Mouse (Mus musculus): ENCODE data around the gene Ncapd3.

Ncapd3 gene

DNA sequence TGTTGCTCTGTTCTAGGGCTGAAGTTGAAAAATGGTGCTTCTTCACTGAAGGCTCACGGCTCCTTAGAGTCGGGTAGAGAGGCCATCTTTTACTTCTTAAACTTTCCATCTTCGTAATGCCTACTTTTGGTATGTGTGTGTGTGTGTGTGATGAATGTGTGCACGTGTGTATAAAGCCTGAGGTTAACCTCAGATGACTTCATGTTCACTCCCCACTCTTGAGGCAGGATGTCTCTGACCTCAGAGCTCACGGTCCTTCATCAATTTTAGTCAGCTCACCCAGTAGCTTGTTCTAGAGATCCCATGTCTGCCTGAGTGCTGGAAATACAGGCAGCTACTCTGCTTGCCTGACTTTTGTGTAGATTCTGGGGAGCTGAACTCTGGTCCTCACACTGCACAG lies 13.9 kb downstream of the Ncapd3 start:
- DNase-seq (ENCODE audit: low read depth, low spot score) = no peak

DNA sequence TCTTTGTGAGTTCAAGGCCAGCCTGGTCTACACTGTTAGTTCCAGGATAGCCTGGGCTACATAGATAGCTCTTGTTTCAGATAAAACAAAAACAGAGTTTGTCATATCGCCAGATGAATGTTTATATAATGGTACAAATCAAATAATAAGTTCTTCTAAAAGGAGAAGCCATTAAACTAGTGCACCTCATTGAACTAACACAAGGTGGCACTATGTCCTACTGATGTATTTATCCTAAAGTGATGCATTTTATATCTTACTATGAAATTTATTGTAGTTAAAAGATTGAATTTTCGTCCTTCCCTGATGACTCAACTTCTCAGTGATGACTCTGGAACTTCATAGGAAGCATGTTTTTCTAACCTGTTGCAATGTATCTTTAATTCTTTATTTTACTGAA lies 19.5 kb downstream of the Ncapd3 start:
- DNase-seq (ENCODE audit: low read depth, low spot score) = no peak

DNA sequence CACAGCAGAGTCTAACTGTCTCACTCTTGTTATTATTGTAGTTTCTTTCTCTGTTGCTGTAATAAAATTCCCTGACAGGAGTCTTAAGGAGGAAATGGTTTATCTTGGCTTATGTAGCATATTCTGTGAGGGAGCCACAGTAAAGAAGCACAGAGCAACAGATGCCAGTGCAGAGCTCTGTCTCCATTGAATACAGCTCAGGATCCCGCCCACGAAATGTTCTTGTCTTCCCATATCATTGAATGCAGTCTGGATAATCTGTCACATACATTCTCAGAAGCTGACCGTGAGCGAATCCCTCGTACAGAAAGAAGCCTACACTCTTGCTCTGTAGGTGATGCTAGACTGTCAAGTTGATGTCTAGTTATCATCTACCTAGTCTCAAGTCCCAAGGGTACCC lies 28.4 kb downstream of the Ncapd3 start:
- no peak for DNase-seq (ENCODE audit: low read depth, low spot score)

DNA sequence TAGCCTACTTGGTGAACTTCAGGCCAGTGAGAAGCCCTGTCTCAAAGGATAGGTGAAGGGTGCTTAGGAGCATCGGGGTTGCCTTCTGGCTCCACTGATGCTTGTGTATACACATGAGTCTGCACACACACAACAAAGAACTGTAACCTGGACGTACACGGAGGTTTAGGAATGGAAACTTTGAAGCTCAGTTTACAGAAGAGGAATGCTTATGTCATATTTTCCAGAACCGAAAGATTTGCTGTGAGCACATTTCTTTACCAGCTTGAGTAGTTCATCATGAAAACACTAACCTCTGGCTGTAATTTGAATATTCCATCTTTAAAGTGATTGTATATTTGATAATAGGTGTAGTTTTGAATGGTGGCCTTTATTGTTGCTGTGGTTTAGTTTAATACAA lies 40.9 kb downstream of the Ncapd3 start:
- DNase-seq (ENCODE audit: low read depth, low spot score) = no peak

DNA sequence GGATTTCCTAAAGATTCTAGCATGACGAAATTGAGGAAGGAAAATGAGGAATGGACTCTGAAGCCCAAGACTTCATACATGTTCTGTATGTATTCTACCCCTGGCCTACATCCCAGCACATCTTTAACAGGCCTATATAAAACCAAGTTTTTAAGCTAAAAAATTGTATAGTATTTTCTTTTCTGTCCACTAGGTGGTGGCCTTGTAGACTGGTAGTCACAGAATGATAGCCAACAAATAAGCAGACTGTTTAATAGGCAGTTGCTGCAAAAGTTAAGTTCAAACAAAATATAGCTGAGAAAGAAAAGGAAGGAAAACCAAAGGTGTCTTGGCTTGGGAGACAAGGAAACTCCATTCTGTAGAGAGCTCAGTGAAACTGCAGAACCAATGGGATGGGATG lies 44.7 kb downstream of the Ncapd3 start:
- peak; percentile 13 for DNase-seq (ENCODE audit: low read depth, low spot score)

DNA sequence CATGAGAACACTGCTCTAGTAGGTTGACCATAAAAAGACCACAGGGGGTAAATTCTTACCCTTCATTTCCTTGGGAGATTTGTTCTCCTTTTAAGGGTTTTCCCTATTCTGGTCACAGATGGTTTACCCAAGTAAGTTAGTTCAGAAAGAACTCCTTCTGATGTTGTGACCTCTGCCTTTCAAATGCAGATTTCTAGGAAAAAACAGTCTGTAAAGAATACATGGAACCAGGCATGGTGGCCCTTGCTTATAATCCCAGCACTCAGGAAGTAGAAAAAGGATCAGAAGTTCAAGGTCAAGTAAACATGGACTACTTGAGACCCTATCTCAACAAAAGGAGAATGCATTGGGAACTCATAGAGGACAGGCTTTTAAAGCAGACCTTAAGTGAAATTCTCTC lies 45.8 kb downstream of the Ncapd3 start:
- no peak for DNase-seq (ENCODE audit: low read depth, low spot score)

DNA sequence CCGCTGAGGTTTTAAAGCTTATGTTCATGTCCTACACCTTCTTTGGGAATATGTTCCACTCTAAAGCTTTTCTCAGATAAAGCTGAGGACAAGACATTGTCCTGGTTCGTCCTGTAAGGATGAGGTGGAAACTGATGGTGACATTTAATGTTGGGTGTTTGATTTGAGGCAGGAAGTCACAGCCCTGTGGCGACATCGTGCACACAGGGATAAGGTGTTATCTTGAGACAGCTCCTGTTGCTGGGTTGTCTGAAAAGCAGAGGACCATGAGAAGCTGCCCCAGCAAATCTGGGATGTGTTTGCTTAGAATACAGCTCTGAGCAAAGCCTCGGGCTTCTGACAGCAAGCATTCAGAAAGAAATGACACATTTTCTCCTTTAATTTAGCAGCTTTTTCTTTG lies 56.3 kb downstream of the Ncapd3 start:
- DNase-seq (ENCODE audit: low read depth, low spot score) = no peak

DNA sequence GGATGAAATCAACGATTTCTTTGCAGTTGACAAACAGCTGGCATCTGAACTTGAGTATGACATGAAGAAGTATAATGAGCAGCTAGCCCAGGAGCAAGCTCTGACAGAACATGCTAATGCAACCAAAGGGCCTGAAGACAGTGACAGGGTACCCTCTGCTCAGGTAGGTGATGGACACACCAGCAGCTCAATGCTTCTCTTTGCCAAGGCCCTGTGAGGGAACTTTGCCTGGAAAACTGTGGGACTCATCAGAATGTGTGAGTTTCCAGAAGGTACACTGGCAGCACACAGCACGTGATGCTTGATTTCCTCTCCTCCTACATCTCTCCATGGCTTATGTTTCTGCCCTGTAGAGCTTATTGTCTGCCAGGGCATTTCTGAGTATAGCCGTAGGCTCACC lies 57.4 kb downstream of the Ncapd3 start:
- DNase-seq (ENCODE audit: low read depth, low spot score) = no peak

DNA sequence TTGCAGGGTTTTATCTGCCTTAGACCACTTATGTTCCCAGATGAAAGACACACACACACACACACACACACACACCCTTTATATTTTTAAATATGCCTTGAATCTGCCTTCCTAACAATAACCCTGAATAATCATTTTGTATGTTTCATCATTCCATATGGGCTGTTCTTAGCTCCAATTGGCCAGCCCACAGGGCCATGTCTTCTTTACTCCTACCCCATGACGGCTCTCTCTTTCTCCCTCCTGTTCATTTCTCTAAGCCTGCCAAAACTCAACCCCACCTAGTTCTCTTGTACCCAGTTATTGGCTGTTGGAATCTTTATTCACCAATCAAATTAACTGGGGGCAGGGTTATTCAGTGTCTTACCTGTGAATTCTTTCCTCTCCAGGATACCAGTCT lies 60.2 kb downstream of the Ncapd3 start:
- no peak for DNase-seq (ENCODE audit: low read depth, low spot score)

DNA sequence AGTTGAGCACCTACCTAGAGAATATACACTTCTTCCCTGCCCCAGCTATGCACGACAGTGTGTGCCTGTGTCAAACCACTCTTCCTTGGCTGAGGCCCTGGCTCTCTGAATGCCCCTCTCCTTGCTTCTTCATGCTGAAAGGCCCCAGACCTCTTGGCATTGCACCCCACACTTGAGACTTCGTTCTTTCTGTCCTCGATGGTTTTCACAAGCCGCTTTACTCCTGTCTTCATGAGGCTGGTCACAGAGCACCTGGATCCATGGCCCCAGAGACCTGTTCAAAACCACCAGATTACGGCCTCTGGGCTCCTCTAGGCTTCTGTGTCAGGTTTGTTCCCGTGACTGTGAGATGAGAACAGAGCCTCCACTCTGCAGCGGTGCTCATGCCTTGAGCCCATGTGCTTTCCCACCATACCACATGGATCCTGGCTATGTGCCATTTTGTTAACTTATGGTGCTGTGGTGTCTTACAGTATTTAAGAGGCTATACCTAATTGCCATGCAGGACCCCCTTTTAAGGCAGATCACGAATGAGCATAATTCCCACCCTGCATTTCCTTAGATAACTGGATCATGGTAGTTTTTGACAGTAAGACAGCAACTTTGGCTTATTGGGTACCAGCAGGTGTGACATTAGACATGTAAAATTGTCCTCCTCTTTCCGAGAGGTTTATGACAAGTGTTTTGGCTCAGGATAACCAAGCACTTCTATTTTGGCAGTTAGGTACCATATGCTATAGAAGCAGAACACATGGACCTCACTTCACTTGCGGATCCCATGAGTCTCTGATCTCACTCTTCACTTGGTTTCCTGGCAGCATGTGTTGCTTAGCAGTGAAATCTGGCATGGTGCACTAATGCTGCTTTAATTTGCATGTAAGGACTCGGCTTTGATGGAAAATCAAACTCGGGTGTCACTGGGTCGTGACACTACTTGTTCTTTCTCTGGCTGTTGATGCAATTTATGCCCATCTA lies 61.1 kb downstream of the Ncapd3 start:
- no peak for DNase-seq (ENCODE audit: low read depth, low spot score)

DNA sequence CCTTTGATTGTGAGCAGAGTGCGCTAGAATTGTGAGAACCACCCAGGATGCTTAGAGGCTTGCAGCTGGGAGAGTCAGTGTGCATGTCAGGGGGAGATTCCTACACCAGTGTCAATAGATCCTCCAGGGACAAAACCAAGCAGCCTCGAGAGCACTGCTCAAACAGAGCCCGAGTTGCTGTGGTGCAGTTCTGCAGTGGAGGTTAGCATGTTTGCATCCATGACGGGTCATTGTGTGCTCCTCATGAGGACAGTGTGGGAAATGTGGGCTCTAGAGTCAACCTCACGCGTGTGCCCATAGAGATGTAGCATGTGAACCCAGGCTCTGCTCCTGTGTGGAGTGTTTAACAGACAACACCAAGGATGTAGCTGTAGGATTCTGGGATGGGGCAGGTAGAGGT lies 62.9 kb downstream of the Ncapd3 start:
- no peak for DNase-seq (ENCODE audit: low read depth, low spot score)

DNA sequence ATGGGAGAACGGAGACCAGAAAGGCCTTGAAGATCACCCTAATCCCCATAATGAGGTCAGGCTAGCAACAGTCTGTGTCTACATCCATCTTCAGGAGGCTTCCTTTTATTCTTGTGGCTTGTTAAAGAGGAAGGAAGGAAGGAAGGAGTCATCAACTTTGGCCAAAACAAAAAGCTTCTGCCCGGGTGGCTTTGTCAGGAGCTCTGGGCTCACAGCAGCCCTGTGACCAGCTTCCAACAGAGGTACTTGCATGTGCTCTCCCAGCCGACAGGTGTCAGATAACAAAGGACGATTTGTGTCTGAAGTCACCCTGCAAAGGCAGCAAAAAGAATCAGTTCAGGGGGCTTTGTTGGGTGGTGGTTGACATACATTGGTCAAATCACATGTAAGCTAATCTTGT lies 68.1 kb downstream of the Ncapd3 start:
- no peak for DNase-seq (ENCODE audit: low read depth, low spot score)

DNA sequence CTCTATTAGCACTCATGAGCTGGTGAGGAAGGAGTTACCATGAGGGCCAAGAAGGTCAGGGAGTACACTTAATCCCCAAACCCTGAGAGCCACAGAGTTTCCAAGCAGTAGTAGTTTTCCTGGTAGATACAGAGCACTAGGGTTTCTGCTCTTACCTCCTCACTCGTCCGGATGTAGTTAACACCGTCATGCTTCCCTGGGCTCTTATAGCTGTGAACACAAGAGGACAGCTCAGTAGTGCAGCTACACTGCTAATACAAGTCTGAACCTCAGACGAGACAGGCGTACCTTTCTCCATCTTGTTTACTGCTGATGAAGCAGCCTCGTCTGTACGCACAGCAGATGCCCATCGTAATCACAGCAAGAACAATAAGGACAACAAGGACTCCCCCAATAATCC lies 68.6 kb downstream of the Ncapd3 start:
- DNase-seq (ENCODE audit: low read depth, low spot score) = no peak

DNA sequence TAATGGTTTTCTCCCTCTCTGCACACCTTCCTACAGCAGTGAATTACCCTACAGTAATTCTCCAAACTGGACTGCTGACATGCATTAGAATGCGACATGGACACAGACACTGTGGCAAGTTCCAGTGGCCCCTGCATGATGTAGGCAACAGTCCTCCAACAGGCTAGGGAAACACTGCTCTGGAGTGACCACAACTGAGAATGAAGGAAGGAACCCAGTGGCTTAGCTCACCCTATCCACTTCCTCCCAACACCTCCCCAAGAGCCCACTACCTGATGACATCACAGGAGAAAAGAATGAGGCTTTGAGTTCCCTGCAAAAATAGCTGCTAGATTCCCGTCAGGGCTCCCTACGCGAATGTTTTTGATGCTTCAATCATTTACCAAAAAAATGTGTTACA lies 69.5 kb downstream of the Ncapd3 start:
- DNase-seq (ENCODE audit: low read depth, low spot score) = no peak

DNA sequence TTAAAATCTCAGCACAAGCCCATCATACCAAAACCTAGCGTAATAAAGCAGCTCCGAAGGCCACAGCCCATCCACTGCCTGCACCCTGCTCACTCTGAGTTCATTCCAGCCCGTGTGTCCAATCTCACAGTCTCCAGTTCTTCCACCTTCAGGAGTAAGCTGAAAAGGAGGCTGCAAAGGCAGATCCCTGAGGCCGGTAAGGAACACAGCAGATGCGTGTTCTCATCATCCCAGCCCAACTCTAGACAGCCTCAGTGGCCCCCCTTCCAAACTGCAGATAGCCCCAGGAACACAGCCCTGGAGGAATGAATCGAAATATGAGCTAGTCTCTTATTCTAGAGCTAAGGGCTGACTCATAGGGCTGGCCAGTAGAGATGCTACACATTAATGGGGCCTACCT lies 71.5 kb downstream of the Ncapd3 start:
- no peak for DNase-seq (ENCODE audit: low read depth, low spot score)

DNA sequence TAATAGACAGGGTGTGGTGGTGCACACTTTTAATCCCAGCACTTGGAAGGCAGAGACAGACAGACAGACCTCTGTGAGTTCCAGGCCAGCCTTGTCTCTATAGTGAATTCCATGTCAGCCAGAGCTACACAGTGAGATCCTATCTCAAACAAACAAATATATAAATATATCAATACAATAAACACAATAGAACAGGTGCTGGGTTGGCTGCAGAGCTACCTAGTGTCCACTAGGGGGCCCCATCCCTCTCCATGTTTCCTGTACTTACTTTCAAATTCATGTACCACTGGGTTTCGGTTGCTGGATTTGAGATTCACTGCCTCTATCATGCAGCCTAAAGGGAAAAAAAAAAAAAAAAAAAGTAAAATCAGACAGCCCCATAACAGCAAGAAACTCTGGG lies 76.1 kb downstream of the Ncapd3 start:
- peak; percentile 50 for DNase-seq (ENCODE audit: low read depth, low spot score)

DNA sequence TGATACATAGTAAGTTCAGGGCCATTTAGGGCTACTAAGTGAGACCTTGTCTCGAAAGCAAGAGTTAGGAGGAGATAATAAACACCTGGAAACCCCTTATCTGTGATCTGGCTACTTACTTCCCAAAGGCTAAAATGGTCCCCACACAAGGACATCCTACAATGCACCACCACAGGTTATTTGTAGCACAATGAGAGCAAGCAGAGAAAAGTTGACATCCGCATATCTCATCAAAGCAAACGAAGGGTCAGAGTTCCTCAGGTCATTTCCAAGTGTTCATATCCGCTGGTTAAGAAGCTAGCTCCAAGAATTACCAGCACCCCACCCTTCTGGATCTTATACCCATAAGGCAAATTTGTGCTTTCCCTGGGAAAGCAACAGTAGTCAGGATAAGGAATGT lies 78.5 kb downstream of the Ncapd3 start:
- DNase-seq (ENCODE audit: low read depth, low spot score) = no peak

DNA sequence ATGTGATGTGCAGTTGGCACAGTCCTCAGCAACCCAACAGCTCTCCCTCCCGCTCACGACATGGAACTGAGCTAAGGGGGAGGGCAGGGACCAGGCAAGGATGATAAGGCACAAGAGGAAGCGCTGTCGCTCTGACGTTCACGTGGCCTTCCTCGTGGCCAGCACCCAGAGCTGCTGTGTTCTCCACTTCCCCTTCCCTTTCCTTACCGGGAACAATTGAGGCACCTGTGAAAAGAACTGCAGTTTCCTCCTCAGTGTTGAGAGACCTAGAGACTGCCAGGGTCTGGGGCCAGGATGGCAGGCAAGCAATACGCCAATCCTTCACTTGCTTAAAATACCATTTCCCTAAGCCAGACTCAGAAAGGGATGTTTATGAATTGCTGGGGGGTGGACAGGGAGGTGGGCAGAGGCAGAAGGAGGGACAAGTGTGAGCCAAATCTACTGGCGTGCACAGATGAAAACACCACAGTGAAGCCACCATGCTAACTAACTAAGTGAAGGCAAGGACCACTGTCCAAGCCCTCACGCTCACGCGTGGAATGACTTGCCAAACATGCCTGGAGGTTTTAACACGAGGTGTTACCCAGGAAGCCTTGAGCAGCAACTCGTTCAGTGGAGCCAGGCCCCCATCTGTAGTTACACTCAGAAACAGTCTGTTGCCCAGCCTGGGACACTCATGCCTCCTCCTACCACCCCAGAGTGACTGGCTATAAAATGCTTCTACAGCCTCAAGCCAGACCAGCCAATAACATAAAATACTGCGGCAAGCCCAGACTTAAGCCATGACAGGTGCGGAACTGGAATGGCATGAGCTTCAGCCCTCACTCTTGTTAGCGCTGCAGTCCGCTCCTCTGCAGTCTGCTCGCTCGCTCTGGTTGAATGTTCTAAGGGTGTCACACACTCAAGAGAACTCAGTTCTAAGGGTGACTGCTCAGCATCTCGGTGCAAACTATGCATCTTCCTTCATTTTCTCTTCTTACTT lies 79.8 kb downstream of the Ncapd3 start:
- DNase-seq (ENCODE audit: low read depth, low spot score) = peak; percentile 9

DNA sequence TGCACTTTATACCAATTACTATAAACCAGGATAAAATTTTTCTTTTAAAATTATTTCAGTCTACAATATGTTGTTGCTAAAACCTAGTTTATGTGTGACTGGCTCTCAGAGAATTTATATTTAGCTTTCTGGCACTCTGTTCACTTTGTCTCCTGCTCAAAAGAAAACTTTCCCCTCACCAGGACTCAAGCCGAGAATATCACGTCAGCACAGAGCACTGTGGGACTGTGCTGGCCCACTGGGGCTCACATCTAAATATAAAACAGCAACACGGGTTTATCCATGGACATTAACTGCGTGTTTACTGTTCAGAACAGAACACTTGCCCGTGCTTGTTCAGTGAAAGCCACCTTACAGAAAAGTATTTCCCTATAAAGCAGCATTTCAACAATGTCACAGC lies 80.7 kb downstream of the Ncapd3 start:
- DNase-seq (ENCODE audit: low read depth, low spot score) = no peak

DNA sequence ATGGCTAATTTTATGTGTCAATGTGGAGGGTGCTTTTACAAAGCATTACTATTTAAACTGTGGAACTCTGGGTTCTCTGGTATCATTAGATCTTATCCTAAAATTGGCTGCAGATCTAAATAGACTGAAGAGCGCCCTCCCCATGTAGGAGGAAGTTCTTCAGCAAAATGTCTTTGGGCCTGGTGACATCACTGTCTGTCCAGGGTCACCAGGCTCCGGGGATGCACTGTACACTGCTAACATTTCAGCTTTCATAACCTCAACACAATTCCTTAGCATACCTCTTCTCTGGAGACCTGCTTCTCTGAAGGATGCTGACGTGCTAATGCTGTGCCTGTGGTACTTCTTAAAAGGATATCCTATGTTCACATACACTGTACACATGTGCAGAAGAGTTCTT lies 81.8 kb downstream of the Ncapd3 start:
- DNase-seq (ENCODE audit: low read depth, low spot score) = no peak

DNA sequence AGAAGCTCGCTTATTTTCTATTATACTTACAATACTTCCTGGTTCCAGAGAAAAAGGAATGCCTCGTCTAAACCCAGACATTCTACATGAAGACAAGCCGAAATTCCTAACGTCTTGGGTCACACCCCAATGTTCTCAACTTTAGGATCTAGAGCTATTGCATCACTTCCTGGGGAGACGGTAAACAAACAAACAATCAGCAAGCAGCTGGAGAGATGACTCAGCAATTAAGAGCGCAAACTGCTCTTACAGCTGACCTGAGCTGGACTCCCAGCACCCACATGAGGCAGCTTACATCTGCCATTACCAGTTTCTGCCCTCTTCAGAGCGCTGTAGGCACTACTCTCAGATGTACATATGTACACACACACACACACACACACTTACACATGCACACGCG lies 91.3 kb downstream of the Ncapd3 start:
- no peak for DNase-seq (ENCODE audit: low read depth, low spot score)

DNA sequence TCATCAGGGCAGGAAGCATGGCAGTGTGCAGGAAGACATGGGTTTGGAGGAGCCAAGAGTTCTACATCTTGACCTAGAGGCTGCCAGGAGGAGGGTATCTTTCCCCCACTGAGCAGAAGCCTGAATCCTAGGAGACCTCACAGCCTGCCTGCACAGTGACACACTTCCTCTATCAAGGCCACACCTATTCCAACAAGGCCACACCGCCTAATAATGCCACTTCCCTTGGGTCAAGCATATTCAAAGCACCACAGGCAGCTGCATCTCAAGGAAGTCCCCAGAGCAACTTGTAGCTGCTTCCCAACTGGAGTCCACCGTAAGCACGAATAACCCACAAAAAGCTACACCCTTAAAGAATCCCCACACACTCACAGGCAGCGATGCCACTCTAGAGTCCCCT lies 92.1 kb downstream of the Ncapd3 start:
- DNase-seq (ENCODE audit: low read depth, low spot score) = no peak

DNA sequence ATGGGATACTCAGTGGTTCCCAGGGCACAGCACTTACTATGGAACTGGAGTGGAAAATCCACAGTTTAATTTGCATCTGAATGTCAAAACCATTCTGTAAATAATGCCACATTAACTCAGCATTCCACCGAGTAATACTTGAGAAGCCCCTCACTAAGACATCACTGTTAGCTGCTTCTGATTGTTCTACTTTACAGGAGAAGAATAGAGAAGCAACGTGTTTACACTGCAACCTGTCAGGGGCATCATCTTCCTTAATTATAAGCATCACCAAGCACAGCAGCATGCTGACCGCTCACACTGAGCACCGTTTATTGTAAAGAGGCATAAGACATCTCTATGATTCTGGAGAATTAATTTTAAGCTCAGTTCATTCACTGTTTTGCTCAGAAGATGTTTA lies 93.0 kb downstream of the Ncapd3 start:
- DNase-seq (ENCODE audit: low read depth, low spot score) = no peak

Data from A20 (cell line).